Mouse (Mus musculus) liver (tissue): Measurements from ENCODE around the gene Trim16.

Experiments
- DNase-seq: peaks from one replicate; pipeline ENCODE4 v3.0.0-alpha.2; 2020; ENCODE audit warnings: mixed read lengths

Gene Trim16

DNA sequence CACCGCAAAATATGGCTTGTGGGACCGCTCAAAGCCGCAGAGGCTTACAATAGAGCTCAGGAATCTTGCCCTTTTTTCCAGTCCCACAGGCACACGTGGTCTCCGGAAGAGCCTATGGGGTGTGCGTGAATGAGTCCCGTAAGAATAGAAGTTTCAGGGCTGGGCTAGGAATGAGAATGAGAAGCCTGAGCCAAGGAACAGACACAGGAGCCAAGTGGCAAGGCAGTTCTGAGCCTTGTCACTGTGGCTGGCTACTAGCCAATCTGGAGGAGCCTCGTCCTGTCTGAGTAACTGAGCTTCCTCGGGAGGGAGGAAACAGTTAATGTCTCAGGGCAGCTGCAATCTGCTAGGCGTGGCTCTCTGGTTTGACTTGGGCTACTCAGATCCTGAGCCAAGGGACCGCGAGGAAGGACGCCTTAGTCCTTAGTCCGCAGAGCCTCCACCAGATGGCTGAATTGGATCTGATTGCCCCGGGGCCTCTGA is at the start of gene Trim16:
Trim16 (plus strand) TSS at position 173 of the 483 bp plus-strand sequence.
- peak; percentile 46 for DNase-seq

DNA sequence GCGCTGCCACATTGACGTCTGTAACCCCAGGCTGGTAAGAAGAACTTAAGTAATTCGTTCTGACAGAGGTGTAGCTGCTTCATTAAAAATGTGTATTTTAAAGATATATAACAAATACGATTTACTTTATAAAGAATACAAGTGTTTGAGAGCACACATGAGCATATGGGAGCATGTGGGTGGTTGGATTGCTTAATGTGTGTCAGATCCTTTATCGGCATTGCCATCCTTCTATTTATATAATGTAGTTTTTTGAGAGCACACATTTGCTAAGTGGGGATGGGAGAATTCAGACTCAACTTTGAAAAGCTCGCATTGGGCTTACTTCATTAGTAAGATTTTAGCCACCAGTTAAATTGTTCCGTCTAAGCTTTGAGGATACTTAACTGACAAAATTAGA is 43.5 kb upstream of the Trim16 start:
- DNase-seq, result no peak

DNA sequence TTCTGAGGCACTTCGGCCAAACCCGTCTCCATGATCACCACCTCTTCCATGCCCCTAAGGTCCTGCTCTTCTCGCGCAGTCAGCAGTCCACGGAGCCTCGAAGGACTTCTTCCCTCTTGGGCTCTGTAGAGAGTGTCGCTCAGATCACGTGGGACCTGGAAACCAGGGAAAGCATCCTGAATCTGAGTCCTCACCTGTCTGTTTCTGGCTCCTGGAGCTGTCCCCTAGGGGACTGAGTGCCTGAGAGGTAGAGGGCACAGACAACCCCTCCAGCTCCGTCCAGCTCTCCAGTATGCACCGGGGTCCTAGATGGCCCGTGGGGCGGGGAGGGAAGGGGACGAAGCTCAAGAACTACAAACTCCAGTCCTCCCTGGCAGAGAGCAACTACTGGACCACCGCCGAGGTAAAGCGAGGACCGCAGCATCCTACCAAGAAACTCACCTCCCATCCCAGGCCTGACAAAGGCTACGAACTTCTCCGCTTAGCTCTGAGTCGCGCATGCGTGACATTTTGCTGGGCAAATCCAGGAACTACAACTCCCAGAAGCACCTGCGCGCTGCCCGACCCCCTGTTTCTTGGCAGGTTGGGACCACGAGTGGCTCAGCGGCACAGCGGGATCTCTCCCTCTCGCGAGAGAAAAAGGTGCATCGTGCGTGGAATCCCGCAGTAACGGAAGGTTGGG is 31.0 kb upstream of the Trim16 start, which contains the start of gene Zfp286:
Zfp286 (minus strand) TSS at position 528 of the 682 bp plus-strand sequence.
- peak; percentile 81 for DNase-seq

DNA sequence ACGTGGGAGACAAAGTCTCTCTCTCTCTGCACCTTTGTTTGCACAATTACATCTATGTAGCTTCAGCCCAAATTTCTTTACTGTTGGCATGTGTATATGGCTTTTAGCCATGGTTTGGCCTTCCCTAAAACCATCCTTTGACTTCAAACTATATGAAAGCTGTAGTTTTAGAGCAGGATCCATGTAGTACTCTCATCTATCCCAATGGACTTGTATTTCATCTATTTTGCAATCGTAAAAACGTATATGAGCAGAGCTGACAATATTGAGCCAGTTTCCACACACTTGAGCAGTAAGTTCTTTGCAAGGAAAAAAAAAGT is 30.5 kb upstream of the Trim16 start:
- DNase-seq, result no peak

DNA sequence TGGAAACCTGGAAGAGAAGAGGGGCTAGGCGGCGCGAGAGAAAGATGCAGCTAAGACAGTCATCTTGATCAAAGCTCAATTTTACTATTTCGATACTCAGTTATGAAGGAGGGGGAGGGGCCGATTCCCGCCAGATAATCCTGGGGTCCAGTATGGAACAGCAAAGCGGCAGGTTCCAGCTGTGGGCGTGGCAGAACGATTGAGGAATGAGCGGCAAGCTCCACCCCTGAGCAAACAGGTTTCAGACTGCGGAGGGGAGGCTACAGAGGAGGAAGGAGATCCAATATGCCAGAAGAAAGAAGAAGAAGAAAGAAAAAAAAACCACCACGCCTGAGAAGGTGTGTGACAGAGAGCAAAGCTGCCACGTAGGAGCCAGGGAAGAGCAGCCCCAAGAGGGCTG is 15.9 kb upstream of the Trim16 start:
- DNase-seq, result no peak

DNA sequence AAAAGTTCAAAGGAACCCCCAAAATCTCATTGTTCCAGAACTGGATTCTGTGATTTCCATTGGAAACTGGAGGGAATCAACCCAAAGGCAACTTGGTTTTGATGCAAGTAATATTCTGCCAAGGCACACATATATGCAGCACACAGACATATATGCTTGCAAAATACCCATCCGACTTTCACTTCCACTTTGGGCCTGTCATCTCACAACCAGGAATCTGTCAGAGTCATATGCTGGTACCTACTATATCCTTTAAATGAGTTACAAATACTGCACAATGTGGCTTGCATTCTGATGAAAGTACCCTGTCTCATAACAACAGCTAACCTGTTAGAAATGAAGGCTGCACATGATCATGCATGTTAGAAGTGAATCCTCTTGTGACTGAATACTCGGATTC is 12.1 kb upstream of the Trim16 start:
- DNase-seq, result no peak

DNA sequence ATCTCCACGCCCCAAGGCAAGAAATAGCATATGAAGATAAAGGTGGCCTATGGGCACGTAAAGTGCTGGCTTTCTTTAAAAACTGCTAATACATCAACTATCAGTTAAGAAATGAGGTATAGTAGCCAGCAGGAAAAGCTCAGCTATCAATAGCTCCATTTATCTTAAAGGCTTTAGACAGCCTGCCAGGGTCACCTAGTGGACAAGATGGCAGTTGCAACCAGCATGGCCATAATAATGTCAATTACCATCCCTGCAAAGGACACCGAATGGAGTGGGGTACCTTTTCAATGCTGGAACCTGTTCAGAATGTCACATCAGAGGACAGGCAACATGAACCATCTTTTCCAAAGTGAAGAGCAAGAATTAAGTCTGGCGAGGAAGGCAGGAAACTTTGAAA is 10.8 kb upstream of the Trim16 start:
- DNase-seq, result no peak

DNA sequence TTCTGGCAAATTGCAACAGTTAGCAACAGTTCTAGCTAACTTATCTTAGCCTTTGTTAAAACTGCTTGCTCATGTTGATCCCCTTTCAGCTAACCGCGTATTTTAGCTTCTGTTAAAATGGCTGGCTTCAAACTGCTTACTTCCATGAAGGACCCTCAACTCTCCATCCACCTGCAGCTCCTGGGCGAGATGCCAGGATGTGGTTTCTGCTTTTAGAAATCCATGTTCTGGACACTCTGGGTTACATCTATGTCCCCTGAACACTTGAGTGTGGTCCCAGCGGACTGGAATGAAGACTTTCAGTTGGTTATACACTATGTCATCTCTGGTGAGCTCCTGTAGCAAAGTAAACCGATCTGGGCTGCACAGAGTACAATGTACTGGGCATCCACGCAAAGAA is 7.8 kb upstream of the Trim16 start:
- DNase-seq, result no peak

DNA sequence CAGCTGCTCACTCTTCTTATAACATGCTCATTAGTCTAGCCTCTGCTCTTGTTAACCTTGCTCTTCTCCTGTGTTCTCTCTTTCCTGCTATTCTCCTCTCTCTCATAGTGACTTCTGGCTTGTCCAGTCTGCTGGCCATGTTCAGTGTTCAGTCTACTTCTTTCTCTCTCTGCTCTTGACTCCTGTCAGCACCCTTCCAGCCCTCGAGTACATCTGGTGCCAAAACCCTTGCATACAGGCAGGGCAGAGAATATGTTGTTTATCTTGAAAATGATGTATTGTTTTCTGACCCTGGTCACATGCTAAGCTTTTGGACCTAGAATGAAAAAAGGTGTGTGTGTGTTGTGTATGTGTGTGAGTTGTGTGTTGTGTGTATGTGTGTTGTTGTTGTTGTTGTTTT is 6.5 kb upstream of the Trim16 start:
- DNase-seq, result no peak

DNA sequence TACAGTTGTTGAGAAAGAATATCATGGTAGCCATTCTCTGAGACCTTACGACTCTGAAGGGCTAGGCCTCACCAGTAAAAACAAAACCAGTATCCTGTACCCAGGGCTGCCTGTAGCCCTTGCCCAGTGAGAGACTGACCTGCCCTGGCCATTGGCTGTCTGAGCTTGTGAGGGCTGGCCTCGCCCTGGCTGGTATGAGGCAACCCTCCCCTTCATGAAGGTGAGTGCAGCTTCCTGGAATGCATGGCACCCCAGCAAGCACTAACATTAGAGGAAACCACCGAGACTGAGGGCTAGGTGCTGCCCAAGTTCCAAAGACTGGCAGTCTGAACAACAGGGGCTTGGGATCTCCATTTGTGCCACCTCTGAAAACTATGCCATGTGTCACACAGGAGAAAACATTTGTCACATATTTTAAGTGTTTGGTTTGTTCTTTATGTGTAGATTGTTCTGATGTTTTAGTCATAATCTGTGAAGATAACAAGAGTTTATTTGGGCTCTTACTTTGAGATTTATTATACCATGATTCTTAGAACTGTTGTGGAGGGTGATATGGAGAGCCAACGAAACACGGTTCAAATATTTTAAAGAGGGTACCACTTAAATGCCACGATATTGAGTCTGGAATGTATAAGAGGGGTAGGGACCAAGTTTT is 5.9 kb upstream of the Trim16 start:
- no peak for DNase-seq

DNA sequence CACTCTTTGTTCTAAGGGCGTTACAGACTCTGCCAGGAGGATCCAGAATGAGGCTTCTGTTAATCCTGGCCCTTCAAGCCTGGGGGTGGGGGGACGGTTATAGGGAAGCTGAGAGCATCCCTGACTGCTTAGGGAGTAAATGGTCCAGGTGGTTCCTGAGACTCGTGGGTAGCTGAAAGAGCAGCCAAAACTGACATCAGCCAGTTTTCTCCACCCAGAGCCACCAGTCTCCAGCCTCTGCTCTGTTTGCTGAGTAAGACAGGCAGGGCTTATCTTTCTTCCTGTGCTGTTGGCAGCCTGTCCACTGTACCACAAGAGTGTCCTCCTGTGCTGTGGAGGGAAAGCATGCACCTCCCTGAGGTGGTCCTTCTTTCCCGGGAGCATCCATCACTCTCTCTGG is 5.4 kb upstream of the Trim16 start:
- DNase-seq, result peak; percentile 5

DNA sequence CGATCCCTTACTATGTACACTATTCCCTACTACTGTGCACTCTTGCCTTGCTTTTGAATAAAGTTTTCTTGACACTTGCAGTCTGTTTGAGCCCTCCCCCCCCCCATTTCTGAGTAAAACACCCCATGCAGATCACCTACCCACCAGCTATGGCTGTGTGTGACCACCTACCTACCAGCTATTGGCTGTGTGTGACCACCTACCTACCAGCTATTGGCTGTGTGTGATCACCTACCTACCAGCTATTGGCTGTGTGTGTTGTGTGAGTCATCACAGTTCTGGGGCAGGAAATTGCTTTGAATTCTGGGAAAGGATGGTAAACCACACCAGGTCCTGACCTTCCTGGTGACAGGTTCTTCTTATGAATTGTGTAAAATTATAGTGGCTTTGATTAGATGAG is 4.6 kb upstream of the Trim16 start:
- no peak for DNase-seq

DNA sequence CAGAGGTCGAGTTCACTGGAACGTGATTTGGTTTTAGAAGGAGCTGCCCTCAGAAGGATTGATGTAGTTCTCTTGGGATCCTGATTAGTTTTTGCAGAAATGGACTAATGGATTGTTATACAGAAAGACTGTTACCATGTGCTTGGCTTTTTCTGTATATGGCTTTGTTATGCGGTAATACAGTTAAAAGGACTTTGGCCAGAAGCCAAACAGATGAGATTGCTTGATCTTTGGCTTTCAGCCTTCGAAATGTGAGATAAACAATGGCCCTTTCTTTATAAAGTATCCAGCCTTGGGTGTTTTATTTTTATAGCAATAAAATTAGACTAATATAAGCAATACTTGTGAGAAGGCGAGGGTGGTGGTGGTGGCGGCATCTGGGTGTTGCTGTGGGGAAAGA is 3.4 kb upstream of the Trim16 start:
- no peak for DNase-seq

DNA sequence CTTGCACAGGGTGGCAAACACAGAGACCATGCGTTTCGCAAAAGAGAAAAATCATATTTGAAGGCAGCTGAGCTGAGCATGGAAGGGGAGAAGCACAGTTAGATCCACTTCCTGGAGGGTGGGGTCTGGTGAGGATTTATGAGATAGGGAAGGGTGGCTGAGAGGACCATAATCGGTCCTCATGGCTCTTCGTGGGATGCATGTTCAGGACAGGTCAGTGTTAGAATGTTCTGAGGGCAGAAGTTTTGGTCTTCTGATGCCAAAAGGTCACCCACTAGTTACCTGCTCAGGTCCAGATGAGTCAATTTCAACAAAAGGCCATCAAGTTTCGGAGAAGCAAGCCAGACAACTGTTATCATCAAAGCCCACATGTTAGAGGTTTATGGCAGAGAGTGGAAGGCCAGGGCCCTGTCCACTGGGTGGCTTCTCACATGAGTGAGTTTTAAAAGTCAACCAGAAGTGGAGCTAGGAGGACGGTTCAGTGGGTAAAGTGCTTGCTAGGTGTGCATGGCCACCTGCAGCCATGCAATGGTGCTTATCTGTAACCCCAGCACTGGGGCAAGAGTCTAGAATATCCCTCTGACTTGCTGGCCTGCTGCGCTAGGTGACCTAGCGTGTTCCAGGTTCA is 858 bp upstream of the Trim16 start:
- DNase-seq, result no peak

DNA sequence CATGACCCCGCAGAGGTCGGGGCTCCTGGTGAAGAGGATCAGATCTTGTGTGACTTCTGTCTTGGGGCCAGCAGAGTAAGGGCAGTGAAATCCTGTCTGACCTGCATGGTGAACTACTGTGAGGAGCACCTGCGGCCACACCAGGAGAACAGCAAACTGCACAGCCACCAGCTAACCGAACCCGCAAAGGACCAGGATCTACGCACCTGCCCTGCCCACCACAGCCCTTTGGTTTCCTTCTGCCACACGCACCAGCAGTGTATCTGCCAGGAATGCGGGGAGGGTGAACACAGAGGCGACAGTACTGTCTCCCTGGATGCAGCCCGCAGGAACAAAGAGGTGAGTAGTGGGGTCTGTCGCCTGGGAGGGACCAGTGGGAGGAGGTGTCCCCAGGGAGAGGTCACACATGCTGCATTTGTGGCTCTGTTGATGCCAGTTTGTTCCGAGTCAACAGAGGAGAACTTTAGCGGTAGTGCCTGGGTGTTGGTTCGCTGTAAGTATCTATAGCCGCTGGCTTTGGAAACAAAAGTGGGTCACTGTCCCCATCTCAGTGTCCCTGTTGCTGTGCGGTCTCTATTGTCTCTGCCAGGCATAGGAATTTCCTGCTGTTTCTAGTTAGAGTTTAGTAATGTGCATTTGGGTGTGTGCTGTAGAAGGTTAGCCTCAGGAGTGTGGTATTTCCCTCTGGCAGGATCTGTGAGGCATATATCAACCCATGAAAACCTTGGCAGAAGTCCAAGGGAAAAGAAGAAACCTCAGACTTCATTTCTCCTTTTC is 818 bp downstream of the Trim16 start:
- no peak for DNase-seq

DNA sequence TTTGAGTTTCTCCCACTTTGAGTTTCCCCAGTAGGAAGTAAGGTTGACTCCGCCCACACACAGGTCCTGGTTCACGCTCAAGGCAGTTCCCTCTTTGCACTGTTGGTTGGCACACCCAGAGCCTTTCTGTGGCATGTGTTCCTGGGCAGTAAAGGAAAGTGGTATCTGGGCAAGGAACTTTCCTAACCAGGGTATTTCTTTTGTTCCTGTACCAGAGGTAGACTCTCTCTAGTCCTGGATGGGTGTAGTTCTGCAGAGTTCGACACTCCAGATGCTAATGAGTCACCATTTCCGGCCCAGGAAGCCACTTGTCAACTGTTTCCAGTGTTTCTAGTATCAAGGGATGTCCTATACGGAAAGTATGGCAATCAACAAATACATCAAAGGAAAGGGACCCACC is 1.9 kb downstream of the Trim16 start:
- no peak for DNase-seq

DNA sequence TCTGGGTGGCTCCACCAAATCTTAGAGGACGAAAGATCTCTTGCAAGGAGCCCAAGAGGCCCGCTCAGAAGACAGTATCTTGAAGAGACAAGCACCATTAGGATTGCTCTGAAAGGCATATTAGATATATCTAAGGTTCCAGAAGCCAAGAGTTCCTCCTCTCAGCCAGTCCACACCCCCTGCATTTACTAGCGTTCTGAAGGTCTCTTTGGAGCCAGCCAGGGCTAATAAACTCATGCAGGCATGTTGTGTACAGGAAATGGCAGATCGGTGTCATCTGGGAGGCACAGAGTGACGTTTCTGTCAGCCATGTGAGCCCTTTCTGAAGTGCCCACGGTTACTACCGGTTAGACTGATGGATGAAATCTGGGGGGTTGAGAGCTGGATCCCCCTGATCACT is 4.2 kb downstream of the Trim16 start:
- DNase-seq, result no peak

DNA sequence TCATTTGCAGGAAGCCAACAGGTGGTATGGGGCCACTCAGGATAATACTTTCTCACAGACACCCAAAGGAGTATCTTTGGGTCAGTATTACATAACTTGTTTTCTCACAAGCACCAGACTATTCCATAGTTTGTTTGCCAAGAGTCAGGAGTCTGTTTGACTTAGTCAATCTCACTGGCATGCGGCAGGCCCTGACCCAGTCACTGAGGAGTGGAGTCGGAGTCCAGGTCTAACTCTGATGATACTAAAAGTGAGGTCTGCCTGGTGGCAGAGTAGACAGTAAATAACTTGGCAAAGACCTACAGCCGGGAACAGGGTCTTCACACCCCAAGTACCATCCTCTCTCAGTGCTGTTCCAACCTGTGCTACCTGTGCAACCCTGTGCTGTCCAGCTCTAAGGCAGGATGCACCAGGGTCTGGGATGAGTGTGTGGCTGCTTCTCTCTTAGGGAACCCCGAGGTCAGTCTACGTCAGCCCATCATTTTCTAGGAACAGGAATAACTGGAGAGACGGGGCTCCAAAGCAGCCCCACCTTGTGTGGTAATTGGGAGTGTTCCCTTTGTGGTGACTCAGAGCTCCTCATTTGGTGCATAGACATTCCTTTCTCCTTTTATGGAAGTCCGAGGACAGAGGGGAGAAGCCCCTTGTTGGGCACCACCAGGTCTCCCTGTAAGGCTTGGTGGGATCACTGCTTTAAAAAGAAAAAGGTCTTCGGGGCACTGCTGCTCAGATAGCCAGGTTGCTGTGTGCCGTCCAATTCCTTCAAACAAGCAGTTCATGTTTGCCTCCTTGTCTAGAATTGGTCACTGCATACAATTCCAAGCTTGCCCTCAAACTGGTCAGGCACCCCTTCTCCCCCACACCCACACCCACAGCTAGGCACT is 5.4 kb downstream of the Trim16 start:
- no peak for DNase-seq

DNA sequence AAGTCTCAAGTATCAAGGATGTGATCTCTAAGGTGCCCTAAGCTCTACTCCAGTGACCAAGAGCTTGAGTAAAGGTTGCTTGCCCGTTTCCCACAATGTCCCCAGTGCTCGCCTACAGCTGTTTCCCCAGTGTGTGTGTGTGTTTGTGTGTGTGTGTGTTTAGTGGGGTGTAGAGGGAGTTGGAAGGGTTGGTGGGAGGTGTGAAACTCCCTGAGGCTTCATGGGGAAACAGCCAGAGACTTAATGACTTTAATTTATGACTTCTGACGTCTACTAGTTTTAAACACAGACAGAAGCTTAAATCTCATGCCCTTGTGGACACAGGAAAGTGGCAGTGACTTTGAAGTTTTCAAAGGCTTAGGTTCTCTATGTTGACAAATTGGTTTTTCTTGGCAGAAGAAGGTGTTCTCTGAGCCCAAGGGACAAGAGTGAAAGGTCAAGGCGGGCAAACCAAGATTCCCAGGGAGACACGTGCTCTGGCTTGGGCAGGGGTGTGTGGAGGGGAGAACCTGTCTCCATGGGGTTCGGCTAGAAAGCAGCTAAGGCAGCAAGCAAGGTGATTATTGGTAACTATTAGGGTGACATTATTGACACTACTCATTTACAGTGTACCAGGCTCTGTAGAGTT is 6.2 kb downstream of the Trim16 start:
- DNase-seq, result no peak

DNA sequence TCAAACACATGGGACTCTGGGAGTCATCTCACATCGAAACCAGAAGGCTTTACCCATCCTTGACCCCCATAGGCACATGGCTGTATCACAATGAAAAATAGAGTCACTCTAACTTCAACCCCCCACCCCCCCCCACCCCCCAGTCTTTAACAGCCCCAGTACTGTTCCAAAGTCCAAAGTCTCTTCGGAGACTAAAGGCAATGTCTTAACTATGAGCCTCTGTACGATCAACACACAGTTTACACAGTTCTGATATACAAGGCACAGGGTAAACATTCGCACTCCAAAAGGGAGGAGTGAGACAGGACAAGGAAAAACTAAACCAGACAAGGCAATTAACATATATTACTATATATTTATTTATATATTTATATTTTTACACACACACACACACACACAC is 7.1 kb downstream of the Trim16 start:
- DNase-seq, result no peak

DNA sequence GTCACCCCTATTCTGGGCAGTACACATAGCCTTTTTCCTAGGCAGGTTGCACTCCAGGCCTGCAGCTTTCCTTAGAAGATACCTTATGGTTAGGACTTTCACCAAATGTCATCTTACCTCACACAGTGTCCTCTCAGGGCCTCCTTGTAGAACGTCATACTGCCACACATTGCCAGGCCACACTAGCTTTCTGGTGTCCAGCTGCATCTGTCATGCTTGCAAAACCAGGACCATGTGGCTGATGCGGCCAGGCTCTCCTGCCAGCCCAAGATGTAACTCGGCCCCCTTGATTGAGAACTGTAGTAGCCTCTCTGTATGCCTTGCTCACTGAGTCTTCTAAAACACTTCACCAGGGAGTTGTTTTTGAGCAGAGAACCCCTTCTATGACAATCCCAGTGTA is 7.9 kb downstream of the Trim16 start:
- DNase-seq, result no peak

DNA sequence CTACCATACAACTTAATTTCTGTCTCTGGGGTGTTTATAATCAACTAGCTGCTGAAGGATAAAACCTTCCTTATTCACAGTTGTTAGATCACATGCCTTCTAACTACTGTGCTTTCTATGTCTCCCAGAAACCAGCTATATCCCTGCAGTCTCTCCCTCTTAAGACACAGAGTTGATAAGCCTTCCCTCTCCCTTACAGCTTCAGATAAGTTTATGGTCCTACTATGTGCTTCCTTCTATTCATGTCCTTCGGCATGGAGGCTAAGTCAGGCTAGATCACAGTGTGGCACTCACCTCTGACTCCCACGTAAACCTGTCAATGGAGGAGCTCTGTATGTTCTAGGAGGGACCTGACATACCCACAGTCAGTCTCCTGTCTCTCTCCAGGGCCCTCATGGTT is 10.4 kb downstream of the Trim16 start:
- no peak for DNase-seq
